Mouse (Mus musculus) liver, adult 2 months (tissue): ENCODE data around the gene Creb3l4. TPM values are rescaled to one million over a fixed set of nuclear protein-coding genes. Genes with fewer than 3 reads are reported as not detected.
A peak's percentile ranks its signal among the peaks of the same experiment; 100 is the strongest.

Experiments
- DNase-seq: peaks from one replicate; pipeline ENCODE4 v3.0.0-alpha.2; 2011; ENCODE audit warnings: low read depth, low spot score; ENCODE audit errors: extremely low read depth
- H3K27ac ChIP-seq: fragments of 200-500 bp; replicated peaks from 2 replicates; pipeline ENCODE4 v1.5.1; 2012; ENCODE audit warnings: low read depth, mild to moderate bottlenecking, control low read depth, inconsistent platforms, low read length; ENCODE audit not compliant: insufficient read depth
- H3K27me3 ChIP-seq: fragments of 200-500 bp; 2 replicates; pipeline ENCODE4 v1.6.1; 2012; ENCODE audit warnings: mild to moderate bottlenecking, moderate library complexity, low read length, inconsistent platforms; ENCODE audit not compliant: control insufficient read depth, insufficient read depth
- H3K36me3 ChIP-seq: fragments of 200-500 bp; 2 replicates; pipeline ENCODE4 v1.6.1; 2012; ENCODE audit warnings: low read length, inconsistent platforms; ENCODE audit not compliant: control insufficient read depth, insufficient read depth
- H3K4me1 ChIP-seq: fragments of 200-500 bp; 2 replicates; pipeline ENCODE4 v1.6.1; 2011; ENCODE audit warnings: low read length; ENCODE audit not compliant: control insufficient read depth, insufficient read depth
- H3K4me3 ChIP-seq: fragments of 200-500 bp; 2 replicates; pipeline ENCODE4 v1.5.1; 2011; ENCODE audit warnings: low read depth, mild to moderate bottlenecking, control low read depth, low read length, moderate library complexity; ENCODE audit not compliant: insufficient read depth
- H3K79me2 ChIP-seq: fragments of 200-500 bp; 2 replicates; pipeline ENCODE4 v1.6.1; 2012; ENCODE audit warnings: inconsistent platforms, mild to moderate bottlenecking, low read length, moderate library complexity; ENCODE audit not compliant: control insufficient read depth, insufficient read depth
- H3K9ac ChIP-seq: fragments of 200-500 bp; 2 replicates; pipeline ENCODE4 v1.6.1; 2012; ENCODE audit warnings: low read depth, mild to moderate bottlenecking, control low read depth, inconsistent platforms, low read length
- CTCF ChIP-seq: fragments of 200-500 bp; IDR thresholded peaks from 2 replicates; pipeline ENCODE4 v1.5.1; 2011; ENCODE audit warnings: low read depth, low read length, control low read depth
- POLR2A ChIP-seq: fragments of 200-500 bp; IDR thresholded peaks from 2 replicates; pipeline ENCODE4 v1.6.1; 2011; ENCODE audit warnings: low read length, control low read depth; ENCODE audit not compliant: insufficient read depth; ENCODE audit errors: extremely low read depth
- WGBS: fragments of 180-500 bp; shearing (Covaris S2); methylation state at CpG from one replicate; pipeline ENCODE4 v1.1.7; 2018; 5-methylcytosine and 5-hydroxymethylcytosine counted together
- polyA plus RNA-seq: library from polyadenylated mRNA; depleted of rRNA; stranded (reverse); fragments of >200 nt; gene quantifications from 2 replicates; pipeline ENCODE4 v1.2.3, GENCODE M21; 2012
- total RNA-seq: library from RNA; depleted of rRNA; stranded (reverse); fragments of >200 nt; gene quantifications from 2 replicates; pipeline ENCODE4 v1.2.3, GENCODE M21; 2014

Gene Creb3l4
- total and polyA plus RNA-seq, 2 experiments, result 0.09 to 0.12 TPM

DNA sequence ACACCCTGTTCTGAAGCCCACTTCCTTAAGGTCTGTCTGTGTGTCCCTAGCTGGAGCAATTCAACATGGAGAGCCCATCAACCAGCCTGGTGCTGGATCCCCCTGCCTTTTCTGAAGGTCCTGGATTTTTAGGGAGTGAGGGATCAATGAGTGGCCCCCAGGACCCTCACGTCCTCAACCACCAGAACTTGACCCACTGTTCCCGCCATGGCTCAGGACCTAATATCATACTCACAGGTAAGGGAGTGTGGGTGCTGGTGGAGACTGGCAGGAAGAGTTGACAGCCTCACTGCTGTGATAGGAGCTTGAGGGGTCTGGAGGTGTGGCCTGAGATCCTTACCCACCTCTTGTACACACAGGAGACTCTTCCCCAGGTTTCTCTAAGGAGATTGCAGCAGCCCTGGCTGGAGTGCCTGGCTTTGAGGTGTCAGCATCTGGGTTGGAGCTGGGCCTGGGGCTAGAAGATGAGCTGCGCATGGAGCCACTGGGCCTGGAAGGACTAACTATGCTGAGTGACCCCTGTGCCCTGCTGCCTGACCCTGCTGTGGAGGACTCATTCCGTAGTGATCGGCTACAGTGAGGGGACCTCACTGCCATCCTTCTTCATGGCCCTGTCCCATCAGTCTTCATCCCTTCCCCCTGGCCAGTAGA lies 19.9 kb upstream of the Creb3l4 start:
- no peak overlapping the region for H3K9ac ChIP-seq
- peaks cover 27% of the 10 kb centered on the region for H3K36me3 ChIP-seq
- TF ChIP-seq CTCF (no peak), POLR2A (no peak)
- H3K27ac ChIP-seq, result no peak overlapping the region
- no peaks in the 10 kb centered on the region for H3K27me3 ChIP-seq
- no peak for DNase-seq
- peaks cover 5% of the 10 kb centered on the region; the same call in 1 of the 2 replicates for H3K79me2 ChIP-seq
- WGBS, result 92% methylated on average over 5 of the region's 5 CpGs
- H3K4me1 ChIP-seq, result peaks cover 11% of the 10 kb centered on the region
- no peak overlapping the region for H3K4me3 ChIP-seq

DNA sequence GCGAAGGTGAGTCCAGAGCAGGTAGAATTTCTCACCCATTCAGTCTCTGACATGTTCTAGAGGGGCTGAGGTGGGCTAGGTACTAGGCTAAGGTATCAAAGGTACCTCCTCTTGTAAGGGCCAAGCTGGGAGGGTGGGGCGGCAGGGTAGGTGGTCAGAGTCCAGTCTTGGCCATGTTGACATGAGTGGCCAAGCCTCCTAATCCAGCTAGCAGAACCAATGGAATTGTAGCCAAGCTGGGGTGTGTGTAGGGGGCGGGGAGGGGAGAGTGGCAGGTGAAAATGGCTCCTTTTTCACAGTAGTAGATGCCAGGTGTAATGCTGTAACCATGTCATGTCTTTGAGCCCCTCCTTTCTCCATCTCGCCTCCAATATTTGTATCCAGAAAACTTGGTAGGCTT lies 15.2 kb upstream of the Creb3l4 start:
- 36% methylated on average over 4 of the region's 4 CpGs for WGBS
- TF ChIP-seq CTCF (no peak), POLR2A (no peak)
- H3K9ac ChIP-seq, result no peak overlapping the region
- peak; percentile 91 for DNase-seq
- H3K4me3 ChIP-seq, result no peak overlapping the region
- peak overlapping the region; percentile 84 for H3K27ac ChIP-seq
- no peaks in the 10 kb centered on the region for H3K27me3 ChIP-seq
- H3K4me1 ChIP-seq, result peaks cover 23% of the 10 kb centered on the region
- peaks cover 27% of the 10 kb centered on the region for H3K36me3 ChIP-seq
- H3K79me2 ChIP-seq, result peaks cover 33% of the 10 kb centered on the region; the same call in 1 of the 2 replicates

DNA sequence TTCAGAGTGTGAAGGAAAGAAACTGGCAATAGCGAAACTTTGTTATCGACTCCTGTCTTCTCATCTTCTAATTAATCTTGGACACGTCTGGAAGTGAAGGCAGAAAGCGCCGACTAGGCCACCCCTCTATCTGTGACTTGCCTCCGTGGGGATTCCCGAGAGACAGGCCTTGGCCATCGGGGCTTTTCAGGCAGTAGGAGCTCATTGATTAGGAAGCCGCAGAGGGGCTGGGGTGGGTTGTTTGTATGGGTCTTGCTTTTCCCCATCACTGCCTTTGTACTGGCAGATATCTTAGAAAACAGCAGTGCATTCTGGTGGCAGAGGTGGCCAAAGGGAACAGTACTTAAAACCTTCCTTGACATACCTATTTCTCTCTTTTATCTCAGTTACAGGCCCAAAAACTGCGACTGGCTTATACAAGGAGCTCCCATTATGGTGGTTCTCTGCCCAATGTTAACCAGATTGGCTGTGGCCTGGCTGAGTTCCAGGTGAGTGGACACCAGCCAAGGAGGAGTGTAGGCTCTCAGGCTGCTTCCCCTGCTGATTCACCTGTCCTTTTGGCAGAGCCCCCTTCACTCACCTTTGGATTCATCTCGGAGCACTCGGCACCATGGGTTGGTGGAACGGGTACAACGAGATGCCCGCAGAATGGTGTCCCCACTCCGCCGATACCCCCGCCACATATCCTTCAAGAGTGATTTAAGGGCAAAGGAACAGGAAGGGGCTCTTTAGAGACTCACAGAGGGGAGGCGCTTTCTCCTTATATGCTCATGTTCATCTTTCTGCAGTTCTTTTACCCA lies 13.6 kb upstream of the Creb3l4 start:
- H3K79me2 ChIP-seq, result peaks cover 33% of the 10 kb centered on the region; the same call in 1 of the 2 replicates
- no peaks in the 10 kb centered on the region for H3K27me3 ChIP-seq
- H3K9ac ChIP-seq, result no peak overlapping the region
- H3K4me3 ChIP-seq, result no peak overlapping the region
- TF ChIP-seq POLR2A (no peak), CTCF (no peak)
- H3K4me1 ChIP-seq, result peaks cover 23% of the 10 kb centered on the region
- peak overlapping the region; percentile 84 for H3K27ac ChIP-seq
- DNase-seq, result peak; percentile 28
- WGBS, result 85% methylated on average over 19 of the region's 19 CpGs
- H3K36me3 ChIP-seq, result peaks cover 27% of the 10 kb centered on the region

DNA sequence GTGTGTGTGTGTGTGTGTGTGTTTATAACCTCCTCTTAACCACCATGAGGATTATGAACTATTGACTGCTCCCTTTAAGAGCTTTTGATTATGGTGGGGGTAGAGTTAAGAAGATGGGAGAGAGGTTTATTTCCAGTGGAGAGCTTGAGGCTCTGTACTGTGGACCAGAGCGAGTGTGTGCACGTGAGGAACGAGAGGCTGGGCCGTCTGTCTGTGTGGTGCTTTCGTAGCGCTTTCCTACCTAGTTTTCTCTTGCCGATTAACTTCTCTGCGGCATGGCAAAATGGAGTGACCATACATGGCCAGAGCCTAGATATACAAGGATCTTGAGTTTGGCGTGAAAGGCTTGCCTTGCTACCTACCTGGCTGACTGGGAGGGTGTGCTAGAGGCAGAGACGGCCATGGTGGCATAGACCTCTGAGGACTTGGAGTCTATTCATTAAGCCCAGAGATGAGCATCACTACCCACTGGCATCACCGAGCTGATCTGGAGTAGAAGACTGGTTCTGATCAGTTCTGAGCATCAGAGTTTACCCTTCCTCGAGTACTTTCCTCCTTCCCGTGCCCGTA lies 12.6 kb upstream of the Creb3l4 start:
- Histone ChIP-seq H3K27me3 (no peaks in the 10 kb centered on the region), H3K4me3 (no peak overlapping the region), H3K36me3 (peaks cover 25% of the 10 kb centered on the region), H3K4me1 (peaks cover 23% of the 10 kb centered on the region), H3K27ac (no peak overlapping the region), H3K79me2 (peaks cover 33% of the 10 kb centered on the region; the same call in 1 of the 2 replicates), H3K9ac (no peak overlapping the region)
- WGBS, result 94% methylated on average over 14 of the region's 14 CpGs
- DNase-seq, result no peak
- TF ChIP-seq POLR2A (no peak), CTCF (no peak)

DNA sequence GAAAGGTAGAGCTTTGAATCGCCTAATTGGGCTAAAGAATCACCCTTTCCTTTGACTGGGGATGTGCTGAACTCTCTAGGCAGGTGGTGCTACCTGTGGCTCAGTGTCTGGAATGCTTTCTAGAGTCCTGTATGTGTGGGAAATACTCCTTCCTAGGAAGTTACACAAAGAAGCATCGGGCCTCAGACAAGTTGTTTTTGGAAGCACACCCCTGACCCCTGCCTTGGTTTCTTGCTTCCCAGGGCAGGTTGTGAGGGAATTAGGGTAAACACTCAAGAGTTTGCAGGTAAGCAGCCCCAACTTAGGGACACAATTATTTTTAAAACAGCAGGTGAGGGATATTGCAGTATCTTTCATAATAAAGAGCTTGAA lies 11.9 kb upstream of the Creb3l4 start:
- peaks cover 33% of the 10 kb centered on the region; the same call in 1 of the 2 replicates for H3K79me2 ChIP-seq
- no peak for DNase-seq
- 3% methylated on average over 2 of the region's 2 CpGs for WGBS
- H3K27me3 ChIP-seq, result no peaks in the 10 kb centered on the region
- peaks cover 23% of the 10 kb centered on the region for H3K4me1 ChIP-seq
- H3K4me3 ChIP-seq, result peak overlapping the region; percentile 92
- TF ChIP-seq POLR2A, result no peak
- no peak for TF ChIP-seq CTCF
- H3K9ac ChIP-seq, result peak overlapping the region; percentile 91
- peaks cover 18% of the 10 kb centered on the region for H3K36me3 ChIP-seq
- H3K27ac ChIP-seq, result peak overlapping the region; percentile 93
